Mouse (Mus musculus) intestine, embryonic 15.5 days (tissue): ENCODE measurements around the gene Fis1. TPM values are rescaled to one million over a fixed set of nuclear protein-coding genes. Genes with fewer than 3 reads are reported as not detected.

ENCODE experiments used
- ATAC-seq: fragments of 200-750 bp; cut with Nextera tagmentation; 2 replicates; pipeline ENCODE4 v1.8.0; 2017; ENCODE audit warnings: moderate TSS enrichment, moderate library complexity
- H3K27ac ChIP-seq: fragments of 300-500 bp; sonication (generic); 2 replicates; pipeline ENCODE4 v1.5.1; 2015; ENCODE audit warnings: mild to moderate bottlenecking, inconsistent platforms
- H3K27me3 ChIP-seq: fragments of 300-500 bp; sonication (generic); replicated peaks from 2 replicates; pipeline ENCODE4 v1.6.1; 2015; ENCODE audit warnings: inconsistent platforms
- H3K36me3 ChIP-seq: fragments of 300-500 bp; sonication (generic); 2 replicates; pipeline ENCODE4 v1.6.1; 2015; ENCODE audit warnings: inconsistent platforms
- H3K4me1 ChIP-seq: fragments of 300-500 bp; sonication (generic); replicated peaks from 2 replicates; pipeline ENCODE4 v1.6.1; 2015; ENCODE audit warnings: inconsistent platforms
- H3K4me2 ChIP-seq: fragments of 300-500 bp; sonication (generic); replicated peaks from 2 replicates; pipeline ENCODE4 v1.6.1; 2015; ENCODE audit warnings: mild to moderate bottlenecking, inconsistent platforms
- H3K4me3 ChIP-seq: fragments of 300-500 bp; sonication (generic); replicated peaks from 2 replicates; pipeline ENCODE4 v1.5.1; 2015; ENCODE audit warnings: inconsistent platforms
- H3K9ac ChIP-seq: fragments of 300-500 bp; sonication (generic); 2 replicates; pipeline ENCODE4 v1.6.1; 2015; ENCODE audit warnings: inconsistent platforms
- H3K9me3 ChIP-seq: fragments of 300-500 bp; sonication (generic); 2 replicates; pipeline ENCODE4 v1.6.1; 2016; ENCODE audit warnings: inconsistent platforms
- WGBS: fragments of 180-500 bp; shearing (Covaris S2); methylation state at CpG from one replicate; pipeline ENCODE4 v1.1.7; 2015; 5-methylcytosine and 5-hydroxymethylcytosine counted together
- polyA plus RNA-seq: library from polyadenylated mRNA; unstranded; fragments of >200 nt; fragmentation: Nextera tagmentation; extraction: Ambion mirVana; gene quantifications from 2 replicates; pipeline ENCODE4 v1.2.1, GENCODE M21; 2015

Gene Fis1
- polyA plus RNA-seq, 1 experiment from 2014 or later: 258 TPM

GRCm38 (mm10) chr5:136982338-136982930, 29.4 kb downstream of the Fis1 start:
- no peak overlapping the region for H3K4me2 ChIP-seq
- H3K36me3 ChIP-seq: peaks cover 13% of the 10 kb centered on the region
- no peak overlapping the region for H3K27ac ChIP-seq
- H3K4me1 ChIP-seq: peaks cover 5% of the 10 kb centered on the region; the same call in 1 of the 2 replicates
- no peak overlapping the region for H3K9ac ChIP-seq
- no peaks in the 10 kb centered on the region for H3K9me3 ChIP-seq
- no peak for ATAC-seq
- no peak overlapping the region for H3K4me3 ChIP-seq
- 47% methylated on average over 16 of the region's 16 CpGs for WGBS
- H3K27me3 ChIP-seq: no peaks in the 10 kb centered on the region

DNA sequence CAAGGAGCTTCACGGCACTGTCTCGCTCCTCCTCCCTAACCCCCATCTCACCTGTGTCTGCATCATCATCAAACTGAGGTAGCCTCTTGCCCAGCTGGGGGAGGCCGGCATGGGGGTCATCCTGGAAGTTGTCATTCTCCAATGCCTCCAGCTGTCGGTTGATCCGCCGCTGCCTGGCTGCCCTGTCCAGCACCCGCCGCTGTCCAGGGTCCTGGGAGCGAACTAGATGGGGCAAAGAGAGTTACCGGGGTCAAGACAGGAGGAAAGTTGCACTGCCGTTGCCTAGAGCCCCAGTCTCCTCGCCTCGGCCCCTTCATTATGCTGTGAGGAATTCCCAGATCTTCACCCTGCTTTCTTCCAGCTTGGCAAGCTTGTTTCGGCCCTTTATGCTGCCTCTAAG, 31.8 kb downstream of the Fis1 start:
- Histone ChIP-seq H3K9ac (no peak overlapping the region), H3K36me3 (peaks cover 15% of the 10 kb centered on the region), H3K9me3 (no peaks in the 10 kb centered on the region), H3K4me1 (peaks cover 13% of the 10 kb centered on the region), H3K27ac (no peak overlapping the region), H3K27me3 (no peaks in the 10 kb centered on the region), H3K4me2 (no peak overlapping the region), H3K4me3 (no peak overlapping the region)
- 48% methylated on average over 14 of the region's 14 CpGs for WGBS
- ATAC-seq: no peak

- Histone ChIP-seq H3K4me2 (peak within 1 kb of the TSS; percentile 76), H3K27me3 (no peaks in the 10 kb centered on the region), H3K4me3 (peak within 1 kb of the TSS; percentile 91), H3K36me3 (peaks cover 26% of the 10 kb centered on the region), H3K9ac (peak within 1 kb of the TSS; percentile 93), H3K4me1 (peaks cover 13% of the 10 kb centered on the region), H3K27ac (peak within 1 kb of the TSS; percentile 95), H3K9me3 (no peaks in the 10 kb centered on the region)
- WGBS: under 1% methylated on average over 26 of the region's 26 CpGs
- peak; percentile 93 for ATAC-seq
Observed at GRCm38 (mm10) chr5:136986695-136987137, 33.6 kb downstream of the Fis1 start, which contains the start of gene Plod3. TSS of gene Plod3 (plus strand) at chr5:136987019.

DNA sequence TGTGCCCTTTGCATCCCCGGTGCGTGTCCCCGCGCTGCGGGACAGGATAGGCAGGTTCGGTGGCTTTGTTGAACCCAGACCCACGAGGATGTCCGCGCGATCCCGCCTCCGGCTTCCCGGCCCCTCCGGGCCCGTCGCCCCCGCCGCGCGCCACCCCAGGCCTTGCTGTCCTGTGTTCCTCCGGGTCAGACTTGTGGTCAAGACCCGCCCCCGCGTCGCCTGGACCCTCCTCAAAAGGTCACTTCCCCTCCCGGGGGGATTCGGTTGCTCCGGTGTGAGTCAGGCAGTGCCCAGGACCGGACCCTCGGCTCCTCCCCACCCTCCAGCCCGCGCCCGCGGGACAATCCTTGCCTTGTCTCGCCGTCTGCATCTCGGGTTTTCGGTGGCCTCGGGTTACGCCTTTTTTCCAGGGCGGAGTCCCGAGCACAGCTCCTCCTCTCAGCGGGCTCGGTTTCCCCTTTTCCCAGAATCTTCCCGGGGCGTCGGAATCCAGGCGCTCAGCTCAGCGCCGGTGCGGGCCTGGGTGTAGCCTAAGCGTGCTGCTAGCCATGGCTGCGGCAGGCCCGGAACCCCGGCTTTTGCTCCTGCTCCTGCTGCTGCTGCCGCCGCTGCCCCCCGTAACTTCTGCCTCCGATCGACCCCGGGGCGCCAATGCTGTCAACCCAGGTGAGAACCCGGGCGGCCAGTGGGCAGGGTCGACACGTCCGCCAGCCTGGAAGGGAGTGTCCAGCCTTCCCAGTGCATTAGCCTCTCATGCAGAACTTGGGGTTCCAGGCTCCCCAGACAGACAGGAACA, 34.3 kb downstream of the Fis1 start:
- Histone ChIP-seq H3K9me3 (no peaks in the 10 kb centered on the region), H3K9ac (peak overlapping the region; percentile 93), H3K4me3 (peak overlapping the region; percentile 91), H3K27me3 (no peaks in the 10 kb centered on the region), H3K4me1 (peaks cover 13% of the 10 kb centered on the region), H3K4me2 (peak overlapping the region; percentile 76), H3K27ac (peak overlapping the region; percentile 95), H3K36me3 (peaks cover 27% of the 10 kb centered on the region)
- under 1% methylated on average over 67 of the region's 67 CpGs for WGBS
- peak; percentile 82 for ATAC-seq

- Histone ChIP-seq H3K27me3 (no peaks in the 10 kb centered on the region), H3K4me1 (peaks cover 13% of the 10 kb centered on the region), H3K27ac (peak within 1 kb of the TSS; percentile 95), H3K9ac (peak within 1 kb of the TSS; percentile 93), H3K9me3 (no peaks in the 10 kb centered on the region), H3K36me3 (peaks cover 27% of the 10 kb centered on the region), H3K4me2 (peak within 1 kb of the TSS; percentile 76), H3K4me3 (peak within 1 kb of the TSS; percentile 91)
- whole genome bisulfite sequencing: 3% methylated on average over 12 of the region's 12 CpGs
- ATAC-seq: peak; percentile 11; the same call in 1 of the 2 replicates
Observed at GRCm38 (mm10) chr5:136987934-136988271, 34.8 kb downstream of the Fis1 start, which contains the start of gene Znhit1. TSS of gene Znhit1 (minus strand) at chr5:136988021.

- Histone ChIP-seq H3K4me1 (peaks cover 13% of the 10 kb centered on the region), H3K36me3 (peaks cover 29% of the 10 kb centered on the region), H3K4me2 (peak overlapping the region; percentile 76), H3K27me3 (no peaks in the 10 kb centered on the region), H3K27ac (0 out of 2 replicates have a peak overlapping the region, but pooled peaks have one; percentile 17), H3K9me3 (no peaks in the 10 kb centered on the region), H3K9ac (peak overlapping the region; percentile 93), H3K4me3 (peak overlapping the region; percentile 91)
- 52% methylated on average over 7 of the region's 7 CpGs for WGBS
- no peak for ATAC-seq
Observed at GRCm38 (mm10) chr5:136988420-136988819, 35.3 kb downstream of the Fis1 start.

GRCm38 (mm10) chr5:136989801-136990200, 36.7 kb downstream of the Fis1 start:
- Histone ChIP-seq H3K9ac (no peak overlapping the region), H3K4me1 (peaks cover 13% of the 10 kb centered on the region), H3K27ac (no peak overlapping the region), H3K36me3 (peaks cover 34% of the 10 kb centered on the region), H3K27me3 (no peaks in the 10 kb centered on the region), H3K4me3 (no peak overlapping the region), H3K9me3 (no peaks in the 10 kb centered on the region), H3K4me2 (no peak overlapping the region)
- ATAC-seq: no peak
- WGBS: 95% methylated on average over 6 of the region's 6 CpGs

- Histone ChIP-seq H3K36me3 (0 out of 2 replicates have a peak, but pooled peaks cover 6% of the 10 kb centered on the region), H3K4me3 (no peak overlapping the region), H3K9ac (no peak overlapping the region), H3K27ac (no peak overlapping the region), H3K4me1 (no peaks in the 10 kb centered on the region), H3K4me2 (no peak overlapping the region), H3K27me3 (no peaks in the 10 kb centered on the region), H3K9me3 (no peaks in the 10 kb centered on the region)
- 67% methylated on average over 5 of the region's 5 CpGs for WGBS
- peak; percentile 34; the same call in 1 of the 2 replicates for ATAC-seq
Observed at GRCm38 (mm10) chr5:136999449-136999848, 46.4 kb downstream of the Fis1 start.

- Histone ChIP-seq H3K36me3 (no peaks in the 10 kb centered on the region), H3K27ac (no peak overlapping the region), H3K9me3 (no peaks in the 10 kb centered on the region), H3K27me3 (no peaks in the 10 kb centered on the region), H3K4me3 (no peak overlapping the region), H3K9ac (no peak overlapping the region), H3K4me2 (no peak overlapping the region), H3K4me1 (no peaks in the 10 kb centered on the region)
- whole genome bisulfite sequencing: 76% methylated on average over 2 of the region's 2 CpGs
- ATAC-seq: 0 out of 2 replicates have a peak, but pooled peaks have one; percentile 26
Observed at GRCm38 (mm10) chr5:137000612-137001011, 47.5 kb downstream of the Fis1 start.

GRCm38 (mm10) chr5:137007276-137007675, 54.2 kb downstream of the Fis1 start:
- Histone ChIP-seq H3K9me3 (no peaks in the 10 kb centered on the region), H3K4me2 (no peak overlapping the region), H3K9ac (no peak overlapping the region), H3K27me3 (0 out of 2 replicates have a peak, but pooled peaks cover 2% of the 10 kb centered on the region), H3K4me3 (no peak overlapping the region), H3K4me1 (no peaks in the 10 kb centered on the region), H3K27ac (no peak overlapping the region), H3K36me3 (no peaks in the 10 kb centered on the region)
- WGBS: 33% methylated on average over 8 of the region's 8 CpGs
- no peak for ATAC-seq

- no peak overlapping the region for H3K9ac ChIP-seq
- H3K4me1 ChIP-seq: no peaks in the 10 kb centered on the region
- H3K36me3 ChIP-seq: no peaks in the 10 kb centered on the region
- 28% methylated on average over 3 of the region's 3 CpGs for WGBS
- H3K27ac ChIP-seq: no peak overlapping the region
- no peak for ATAC-seq
- no peak overlapping the region for H3K4me3 ChIP-seq
- no peaks in the 10 kb centered on the region for H3K9me3 ChIP-seq
- H3K4me2 ChIP-seq: no peak overlapping the region
- H3K27me3 ChIP-seq: 0 out of 2 replicates have a peak, but pooled peaks cover 2% of the 10 kb centered on the region
Observed at GRCm38 (mm10) chr5:137009988-137010387, 56.9 kb downstream of the Fis1 start.

- Histone ChIP-seq H3K27me3 (0 out of 2 replicates have a peak, but pooled peaks cover 2% of the 10 kb centered on the region), H3K4me3 (no peak overlapping the region), H3K4me2 (no peak overlapping the region), H3K9ac (no peak overlapping the region), H3K4me1 (no peaks in the 10 kb centered on the region), H3K27ac (no peak overlapping the region), H3K9me3 (no peaks in the 10 kb centered on the region), H3K36me3 (no peaks in the 10 kb centered on the region)
- 71% methylated on average over 15 of the region's 15 CpGs for WGBS
- no peak for ATAC-seq
Observed at GRCm38 (mm10) chr5:137012401-137012950, 59.4 kb downstream of the Fis1 start.
